Mouse (Mus musculus) small intestine, adult 2 months (tissue): ENCODE data around the gene Fam71a.

ENCODE experiments used
- CTCF ChIP-seq: fragments of 200-500 bp; IDR thresholded peaks from 2 replicates; pipeline ENCODE4 v1.5.1; 2012; ENCODE audit warnings: low read depth, mild to moderate bottlenecking, control low read depth, inconsistent platforms, low read length, moderate library complexity, mixed read lengths; ENCODE audit not compliant: insufficient replicate concordance, insufficient read length; ENCODE audit errors: extremely low read depth
- POLR2A ChIP-seq: fragments of 200-500 bp; IDR thresholded peaks from 2 replicates; pipeline ENCODE4 v1.6.1; 2012; ENCODE audit warnings: low read depth, mild to moderate bottlenecking, control low read depth, inconsistent platforms, low read length, moderate library complexity

- no peak for TF ChIP-seq POLR2A
- TF ChIP-seq CTCF: no peak
Measured at GRCm38 (mm10) chr1:191185761-191186385, 21.3 kb upstream of the Fam71a start.
